In genomic region chr9:44243621-44244020, GRCm38 (mm10) we compare ENCODE assay signal across 27 mouse cellular contexts. TPM values are rescaled to one million over a fixed set of nuclear protein-coding genes. Genes with fewer than 3 reads are reported as not detected.
A peak's percentile ranks its signal among the peaks of the same experiment; 100 is the strongest.
DNase-seq lines count a peak whose midpoint lies in the region; TF ChIP-seq lines count a peak whose summit lies in the region.
"Had no signal": no experiment of that assay in that cellular context is flagged by ENCODE, and none has a peak within 500 bp of the region (broad histone marks: within the 10 kb centered on the region; RNA-seq: fewer than 3 reads in every experiment).

No protein-coding gene starts in this region.

- peaks cover 8% of the 10 kb centered on the region; the same call in 1 of the 2 replicates for H3K4me1 ChIP-seq in kidney, adult 2 months (ENCODE audit: control insufficient read depth, insufficient read depth, low read length)
- peaks cover 45% of the 10 kb centered on the region for H3K4me1 ChIP-seq in thymus, adult 2 months (replicated peaks; ENCODE audit: control insufficient read depth, insufficient read depth, low read length)
- H3K4me1 ChIP-seq: embryonic facial prominence, embryonic 12.5 days; embryonic facial prominence, embryonic 15.5 days; heart, embryonic 13.5 days had no signal

- no peak for TF ChIP-seq CTCF in kidney, adult 2 months (conservative IDR thresholded peaks at IDR 0.05; ENCODE audit: insufficient read depth, insufficient read length, low read depth, low read length)
- TF ChIP-seq CTCF in thymus, adult 2 months (IDR thresholded peaks at IDR 0.05; ENCODE audit: borderline replicate concordance, control insufficient read depth, extremely low read depth, insufficient read depth, low read length, poor library complexity), result no peak

- WGBS in kidney, adult 2 months, result 41% methylated on average over 2 of the region's 2 CpGs
- WGBS in thymus, adult 2 months, result 74% methylated on average over 2 of the region's 2 CpGs

- DNase-seq in kidney, adult 2 months, result peak; percentile 84
- no peak for DNase-seq in kidney, postnatal 4 days
- no peak for DNase-seq in thymus, adult 2 months
- no peak for DNase-seq in thymus, adult 18-20 months
- peak; percentile 55 to 76 for DNase-seq in kidney, postnatal 36 days
- DNase-seq in spleen, postnatal 14 days (ENCODE audit: low spot score in 2 of 2), result no peak
- DNase-seq: adrenal gland, adult 2 months; adrenal gland, postnatal 14 days; cerebellum, adult 11 months; cerebellum, adult 2 months; cerebellum, adult 9-11 months; cerebellum, postnatal 25 days; gastrocnemius, postnatal 10 days; gastrocnemius, postnatal 36 days; heart, adult 2 months; heart, postnatal 14 days; heart, postnatal 4 days had no signal

- no peak overlapping the region for H3K4me3 ChIP-seq in kidney, adult 2 months (ENCODE audit: insufficient read depth, low read depth, low read length)
- no peak overlapping the region for H3K4me3 ChIP-seq in thymus, adult 2 months (ENCODE audit: control insufficient read depth, insufficient read depth, low read length)
- H3K4me3 ChIP-seq: embryonic facial prominence, embryonic 12.5 days; embryonic facial prominence, embryonic 15.5 days; heart, adult 2 months; heart, embryonic 10.5 days; heart, embryonic 13.5 days had no signal

- no peak overlapping the region for H3K27ac ChIP-seq in kidney, adult 2 months (ENCODE audit: insufficient read depth, low read depth, low read length)
- H3K27ac ChIP-seq in thymus, adult 2 months (ENCODE audit: control insufficient read depth, insufficient read depth, low read length), result peak overlapping the region; percentile 13; the same call in 1 of the 2 replicates
- H3K27ac ChIP-seq: embryonic facial prominence, embryonic 12.5 days; embryonic facial prominence, embryonic 15.5 days; heart, adult 2 months; heart, embryonic 10.5 days; heart, embryonic 13.5 days; hindbrain, embryonic 14.5 days had no signal

- no peaks in the 10 kb centered on the region for H3K27me3 ChIP-seq in kidney, adult 2 months (replicated peaks; ENCODE audit: control insufficient read depth, insufficient read depth, low read length)
- no peaks in the 10 kb centered on the region for H3K27me3 ChIP-seq in thymus, adult 2 months (ENCODE audit: control insufficient read depth, insufficient read depth, low read length)
- H3K27me3 ChIP-seq: embryonic facial prominence, embryonic 12.5 days; embryonic facial prominence, embryonic 15.5 days had no signal

- H3K36me3 ChIP-seq in kidney, adult 2 months (ENCODE audit: control insufficient read depth, insufficient read depth, low read length), result no peaks in the 10 kb centered on the region; the same call in 1 of the 2 replicates
- H3K36me3 ChIP-seq in thymus, adult 2 months (ENCODE audit: control insufficient read depth, insufficient read depth, low read length), result no peaks in the 10 kb centered on the region
- H3K36me3 ChIP-seq: embryonic facial prominence, embryonic 12.5 days; embryonic facial prominence, embryonic 15.5 days; heart, embryonic 10.5 days; heart, embryonic 13.5 days had no signal

- TF ChIP-seq POLR2A in kidney, adult 2 months (IDR thresholded peaks at IDR 0.05; ENCODE audit: low read depth, low read length), result no peak
- no peak for TF ChIP-seq POLR2A in thymus, adult 2 months (IDR thresholded peaks at IDR 0.05; ENCODE audit: control insufficient read depth, extremely low read depth, insufficient read depth, low read length, poor library complexity)

RNA-seq across cellular contexts. Expression of gene Ccdc153, which starts 3.1 kb away (rescaled TPM):
- polyA plus RNA-seq in kidney, adult 2 months (2012; rRNA removed), result not detected in 2 replicates
- 6.1 and 13.0 TPM in 2 replicates for polyA plus RNA-seq in thymus, adult 2 months (2012; rRNA removed)
- polyA plus RNA-seq: CD4-positive, CD25-positive, alpha-beta regulatory T cell, adult 4 months; embryonic facial prominence, embryonic 12.5 days; forebrain, embryonic 11.5 days; forebrain, embryonic 14.5 days; heart, embryonic 10.5 days; heart, embryonic 13.5 days; hindbrain, embryonic 11.5 days; hindbrain, embryonic 14.5 days had no signal

RNA-seq across cellular contexts. Expression of gene Pdzd3, which starts 7.7 kb away (rescaled TPM):
- 58.0 and 62.5 TPM in 2 replicates for polyA plus RNA-seq in kidney, adult 2 months (2012; rRNA removed)
- polyA plus RNA-seq in thymus, adult 2 months (2012; rRNA removed), result 0.55 and 0.59 TPM in 2 replicates
- polyA plus RNA-seq: adrenal gland, adult 2 months; C2C12; CD4-positive, CD25-positive, alpha-beta regulatory T cell, adult 4 months; heart, embryonic 10.5 days; hindbrain, embryonic 11.5 days had no signal

RNA-seq across cellular contexts. Expression of gene Cbl, which starts 9.8 kb away (rescaled TPM):
- polyA plus RNA-seq in kidney, adult 2 months (2012; rRNA removed), result 6.6 and 8.1 TPM in 2 replicates
- polyA plus RNA-seq in thymus, adult 2 months (2012; rRNA removed), result 132 and 194 TPM in 2 replicates

RNA-seq across cellular contexts. Expression of gene Nlrx1, which starts 24.8 kb away (rescaled TPM):
- polyA plus RNA-seq in kidney, adult 2 months (2012; rRNA removed), result 15.2 and 17.4 TPM in 2 replicates
- polyA plus RNA-seq in thymus, adult 2 months (2012; rRNA removed), result 13.4 and 16.2 TPM in 2 replicates

RNA-seq across cellular contexts. Expression of gene Abcg4, which starts 44.8 kb away (rescaled TPM):
- polyA plus RNA-seq in kidney, adult 2 months (2012; rRNA removed), result 0.45 and 1.2 TPM in 2 replicates
- 1.2 and 2.7 TPM in 2 replicates for polyA plus RNA-seq in thymus, adult 2 months (2012; rRNA removed)
- polyA plus RNA-seq: CD4-positive, CD25-positive, alpha-beta regulatory T cell, adult 4 months had no signal

Comparison
In these comparisons a context has a peak if more than half of its experiments do, and no peak if none do; other contexts are left out.
1. DNase-seq: peak in kidney, adult 2 months (single experiment) and kidney, postnatal 36 days (2 of 2); none in kidney, postnatal 4 days (0 of 2), thymus, adult 2 months (single experiment), thymus, adult 18-20 months (0 of 2) and spleen, postnatal 14 days (0 of 2).
2. RNA of gene Pdzd3, which starts 7.7 kb away (polyA plus RNA-seq): 58.0 to 62.5 TPM in kidney, adult 2 months; 0.55 to 0.59 TPM in thymus, adult 2 months; every median in the first group is over 10 times any median in the second.
3. RNA of gene Cbl, which starts 9.8 kb away (polyA plus RNA-seq): 132 to 194 TPM in thymus, adult 2 months; 6.6 to 8.1 TPM in kidney, adult 2 months; every median in the first group is over 10 times any median in the second.